Mouse (Mus musculus) hindbrain, embryonic 14.5 days (tissue): ENCODE measurements around the gene Saxo2. TPM values are rescaled to one million over a fixed set of nuclear protein-coding genes. Genes with fewer than 3 reads are reported as not detected.
A peak's percentile ranks its signal among the peaks of the same experiment; 100 is the strongest.

Source experiments
- ATAC-seq: fragments of 200-750 bp; cut with Nextera tagmentation; 2 replicates; pipeline ENCODE4 v1.8.0; 2017; ENCODE audit warnings: moderate number of reproducible peaks, mild to moderate bottlenecking, moderate TSS enrichment, moderate library complexity; ENCODE audit not compliant: low FRiP score
- DNase-seq: peaks from one replicate; pipeline ENCODE4 v3.0.0-alpha.2; 2015; ENCODE audit warnings: low spot score
- H3K27ac ChIP-seq: fragments of 300-500 bp; sonication (generic); 2 replicates; pipeline ENCODE4 v1.5.1; 2014; ENCODE audit warnings: mild to moderate bottlenecking, moderate library complexity
- H3K27me3 ChIP-seq: fragments of 300-500 bp; sonication (generic); 2 replicates; pipeline ENCODE4 v1.6.1; 2014; ENCODE audit warnings: mild to moderate bottlenecking, low read length, mixed read lengths; ENCODE audit not compliant: control insufficient read depth, insufficient read depth
- H3K36me3 ChIP-seq: fragments of 300-500 bp; sonication (generic); replicated peaks from 2 replicates; pipeline ENCODE4 v1.6.1; 2014; ENCODE audit not compliant: control insufficient read depth, insufficient read depth
- H3K4me1 ChIP-seq: fragments of 300-500 bp; sonication (generic); replicated peaks from 2 replicates; pipeline ENCODE4 v1.6.1; 2014; ENCODE audit warnings: antibody characterized with exemption, low read length, mixed read lengths; ENCODE audit not compliant: control insufficient read depth, insufficient read depth
- H3K4me2 ChIP-seq: fragments of 300-500 bp; sonication (generic); replicated peaks from 2 replicates; pipeline ENCODE4 v1.6.1; 2014; ENCODE audit warnings: mild to moderate bottlenecking, moderate library complexity
- H3K4me3 ChIP-seq: fragments of 300-500 bp; sonication (generic); replicated peaks from 2 replicates; pipeline ENCODE4 v1.5.1; 2014; ENCODE audit warnings: mild to moderate bottlenecking, low read length
- H3K9ac ChIP-seq: fragments of 300-500 bp; sonication (generic); 2 replicates; pipeline ENCODE4 v1.6.1; 2014
- H3K9me3 ChIP-seq: fragments of 300-500 bp; sonication (generic); 2 replicates; pipeline ENCODE4 v1.6.1; 2016; ENCODE audit warnings: low read length; ENCODE audit not compliant: control insufficient read depth
- WGBS: fragments of 180-500 bp; shearing (Covaris S2); extraction: QIAGEN DNeasy Blood & Tissue Kit; methylation state at CpG from one replicate; pipeline ENCODE4 v1.1.7; 2014; 5-methylcytosine and 5-hydroxymethylcytosine counted together
- polyA plus RNA-seq: library from polyadenylated mRNA; unstranded; fragments of >200 nt; fragmentation: Nextera tagmentation; extraction: Ambion mirVana; gene quantifications from 2 replicates; pipeline ENCODE4 v1.2.1, GENCODE M21; 2014

Saxo2 gene
- polyA plus RNA-seq = 33.9 and 34.5 TPM in 2 replicates

GRCm38 (mm10) chr7:82648353-82649080, at the start of gene Saxo2, which contains the start of gene Efl1:
Saxo2 (minus strand) TSS chr7:82648528.
Efl1 (plus strand) TSS chr7:82648614.
- ATAC-seq = peak; percentile 99
- H3K27me3 ChIP-seq = no peaks in the 10 kb centered on the region
- 0% methylated on average over 46 of the region's 46 CpGs for WGBS
- H3K27ac ChIP-seq = no peak within 1 kb of the TSS
- H3K4me2 ChIP-seq = peak within 1 kb of the TSS; percentile 74
- H3K9me3 ChIP-seq = no peaks in the 10 kb centered on the region
- H3K4me1 ChIP-seq = peaks cover 13% of the 10 kb centered on the region; the same call in 1 of the 2 replicates
- peak; percentile 93 for DNase-seq
- peak within 1 kb of the TSS; percentile 76 for H3K9ac ChIP-seq
- peak within 1 kb of the TSS; percentile 88 for H3K4me3 ChIP-seq
- peaks cover 15% of the 10 kb centered on the region; the same call in 1 of the 2 replicates for H3K36me3 ChIP-seq

GRCm38 (mm10) chr7:82697668-82698067, 49.3 kb upstream of the Saxo2 start:
- 75% methylated on average over 8 of the region's 8 CpGs for WGBS
- ATAC-seq (no peak), DNase-seq (no peak)
- no peaks in the 10 kb centered on the region for H3K27me3 ChIP-seq
- no peak overlapping the region for H3K9ac ChIP-seq
- H3K4me3 ChIP-seq = no peak overlapping the region
- no peaks in the 10 kb centered on the region for H3K4me1 ChIP-seq
- peaks cover 56% of the 10 kb centered on the region for H3K36me3 ChIP-seq
- no peaks in the 10 kb centered on the region for H3K9me3 ChIP-seq
- H3K27ac ChIP-seq = no peak overlapping the region
- no peak overlapping the region for H3K4me2 ChIP-seq

- Histone ChIP-seq H3K4me1 (no peaks in the 10 kb centered on the region), H3K27ac (no peak overlapping the region), H3K36me3 (peaks cover 38% of the 10 kb centered on the region), H3K9ac (no peak overlapping the region), H3K27me3 (no peaks in the 10 kb centered on the region), H3K4me2 (no peak overlapping the region), H3K4me3 (no peak overlapping the region), H3K9me3 (no peaks in the 10 kb centered on the region)
- DNase-seq (no peak), ATAC-seq (no peak)
- 87% methylated on average over 6 of the region's 6 CpGs for WGBS
Measured at GRCm38 (mm10) chr7:82691021-82691738, 42.9 kb upstream of the Saxo2 start.

GRCm38 (mm10) chr7:82688736-82689135, 40.4 kb upstream of the Saxo2 start:
- Histone ChIP-seq H3K36me3 (peaks cover 36% of the 10 kb centered on the region), H3K27me3 (no peaks in the 10 kb centered on the region), H3K4me3 (no peak overlapping the region), H3K4me1 (no peaks in the 10 kb centered on the region), H3K9ac (no peak overlapping the region), H3K4me2 (no peak overlapping the region), H3K9me3 (no peaks in the 10 kb centered on the region), H3K27ac (no peak overlapping the region)
- ATAC-seq = no peak
- no peak for DNase-seq
- WGBS = 54% methylated on average over 3 of the region's 3 CpGs

- DNase-seq (no peak), ATAC-seq (no peak)
- H3K36me3 ChIP-seq = peaks cover 36% of the 10 kb centered on the region
- H3K4me2 ChIP-seq = no peak overlapping the region
- H3K9ac ChIP-seq = no peak overlapping the region
- no peak overlapping the region for H3K4me3 ChIP-seq
- no peaks in the 10 kb centered on the region for H3K4me1 ChIP-seq
- 90% methylated on average over 5 of the region's 5 CpGs for WGBS
- H3K27ac ChIP-seq = no peak overlapping the region
- H3K27me3 ChIP-seq = no peaks in the 10 kb centered on the region
- no peaks in the 10 kb centered on the region for H3K9me3 ChIP-seq
Measured at GRCm38 (mm10) chr7:82679901-82680300, 31.6 kb upstream of the Saxo2 start.

GRCm38 (mm10) chr7:82676834-82677233, 28.5 kb upstream of the Saxo2 start:
- WGBS = 89% methylated on average over 6 of the region's 6 CpGs
- Histone ChIP-seq H3K9me3 (no peaks in the 10 kb centered on the region), H3K4me1 (no peaks in the 10 kb centered on the region), H3K9ac (no peak overlapping the region), H3K4me2 (no peak overlapping the region), H3K27ac (no peak overlapping the region), H3K36me3 (peaks cover 41% of the 10 kb centered on the region), H3K27me3 (no peaks in the 10 kb centered on the region), H3K4me3 (no peak overlapping the region)
- no peak for ATAC-seq
- DNase-seq = peak; percentile 60

- no peak overlapping the region for H3K27ac ChIP-seq
- H3K36me3 ChIP-seq = peaks cover 44% of the 10 kb centered on the region
- WGBS = 87% methylated on average over 5 of the region's 5 CpGs
- H3K9me3 ChIP-seq = no peaks in the 10 kb centered on the region
- H3K9ac ChIP-seq = no peak overlapping the region
- H3K4me3 ChIP-seq = no peak overlapping the region
- DNase-seq (no peak), ATAC-seq (no peak)
- no peaks in the 10 kb centered on the region for H3K27me3 ChIP-seq
- no peak overlapping the region for H3K4me2 ChIP-seq
- H3K4me1 ChIP-seq = no peaks in the 10 kb centered on the region
Measured at GRCm38 (mm10) chr7:82676001-82676400, 27.7 kb upstream of the Saxo2 start.

- Histone ChIP-seq H3K4me3 (no peak overlapping the region), H3K36me3 (peaks cover 56% of the 10 kb centered on the region), H3K27me3 (no peaks in the 10 kb centered on the region), H3K9ac (no peak overlapping the region), H3K27ac (no peak overlapping the region), H3K9me3 (no peaks in the 10 kb centered on the region), H3K4me2 (no peak overlapping the region), H3K4me1 (no peaks in the 10 kb centered on the region)
- WGBS = 93% methylated on average over 3 of the region's 3 CpGs
- DNase-seq = no peak
- no peak for ATAC-seq
Measured at GRCm38 (mm10) chr7:82664604-82665003, 16.3 kb upstream of the Saxo2 start.

- H3K9me3 ChIP-seq = no peaks in the 10 kb centered on the region
- no peak overlapping the region for H3K27ac ChIP-seq
- peaks cover 15% of the 10 kb centered on the region; the same call in 1 of the 2 replicates for H3K36me3 ChIP-seq
- H3K4me3 ChIP-seq = peak overlapping the region; percentile 88
- WGBS = 28% methylated on average over 6 of the region's 6 CpGs
- DNase-seq (no peak), ATAC-seq (no peak; the same call in none of the 2 replicates)
- peaks cover 13% of the 10 kb centered on the region; the same call in 1 of the 2 replicates for H3K4me1 ChIP-seq
- H3K4me2 ChIP-seq = peak overlapping the region; percentile 74
- peak overlapping the region; percentile 76 for H3K9ac ChIP-seq
- no peaks in the 10 kb centered on the region for H3K27me3 ChIP-seq
Measured at GRCm38 (mm10) chr7:82649081-82649445, 735 bp upstream of the Saxo2 start.
